Mouse (Mus musculus): ENCODE measurements around the gene Tmem170b.

- TF ChIP-seq CTCF (IDR thresholded peaks at IDR 0.05; ENCODE audit: control insufficient read depth, insufficient read depth, insufficient read length) = no peak
- TF ChIP-seq USF1 (IDR thresholded peaks at IDR 0.05; ENCODE audit: low read depth) = no peak
- no peak for TF ChIP-seq MYOD1 (IDR thresholded peaks at IDR 0.05; ENCODE audit: control insufficient read depth, insufficient read length, low read depth)
- TF ChIP-seq MYOG (IDR thresholded peaks at IDR 0.05; ENCODE audit: control insufficient read depth, extremely low read depth, insufficient read length) = no peak
- TF ChIP-seq CEBPB (IDR thresholded peaks at IDR 0.05; ENCODE audit: low read depth) = no peak
These were observed 79.8 kb downstream of the Tmem170b start for GRCm38 (mm10) chr13:41685499-41685898.

All from C2C12 (cell line).